Mouse (Mus musculus): ENCODE data around the gene Fbxo24. TPM values are rescaled to one million over a fixed set of nuclear protein-coding genes. Genes with fewer than 3 reads are reported as not detected.

Fbxo24 gene
- polyA plus RNA-seq, 1 experiment from 2014 or later = 0.18 TPM

DNA sequence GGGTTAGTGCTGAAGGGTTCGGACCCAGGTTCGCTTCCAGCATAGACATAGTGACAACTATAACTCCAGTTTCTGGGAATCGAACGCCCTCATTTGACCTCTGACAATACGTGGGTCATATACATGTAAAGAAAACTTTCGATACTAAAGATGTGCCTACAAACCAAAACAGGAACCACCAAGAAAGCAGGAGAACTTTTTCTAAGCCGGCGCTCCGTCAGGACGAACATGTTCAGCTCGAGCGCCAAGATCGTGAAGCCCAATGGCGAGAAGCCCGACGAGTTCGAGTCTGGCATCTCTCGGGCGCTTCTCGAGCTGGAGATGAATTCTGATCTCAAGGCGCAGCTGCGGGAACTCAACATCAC, 27.5 kb downstream of the Fbxo24 start:
- peak overlapping the region; percentile 72 for H3K4me2 ChIP-seq
- peaks cover 29% of the 10 kb centered on the region for H3K4me1 ChIP-seq (replicated peaks; ENCODE audit: control insufficient read depth, insufficient read depth, low read length)
- peak; percentile 65 for DNase-seq (ENCODE audit: low spot score)
- H3K36me3 ChIP-seq (ENCODE audit: control insufficient read depth, insufficient read depth, low read length) = peaks cover 10% of the 10 kb centered on the region
- H3K27me3 ChIP-seq (replicated peaks; ENCODE audit: control insufficient read depth, insufficient read depth, low read length) = no peaks in the 10 kb centered on the region
- peak overlapping the region; percentile 84 for H3K27ac ChIP-seq (ENCODE audit: low read depth, low read length)
- H3K4me3 ChIP-seq (ENCODE audit: low read depth, low read length) = peak overlapping the region; percentile 83
- 1% methylated on average over 22 of the region's 22 CpGs for WGBS
- peak overlapping the region; percentile 68 for H3K9ac ChIP-seq (ENCODE audit: low read depth, low read length)
- no peaks in the 10 kb centered on the region for H3K9me3 ChIP-seq (ENCODE audit: control insufficient read depth, low read length)
- no peak for ATAC-seq (replicated peaks; ENCODE audit: low FRiP score)

DNA sequence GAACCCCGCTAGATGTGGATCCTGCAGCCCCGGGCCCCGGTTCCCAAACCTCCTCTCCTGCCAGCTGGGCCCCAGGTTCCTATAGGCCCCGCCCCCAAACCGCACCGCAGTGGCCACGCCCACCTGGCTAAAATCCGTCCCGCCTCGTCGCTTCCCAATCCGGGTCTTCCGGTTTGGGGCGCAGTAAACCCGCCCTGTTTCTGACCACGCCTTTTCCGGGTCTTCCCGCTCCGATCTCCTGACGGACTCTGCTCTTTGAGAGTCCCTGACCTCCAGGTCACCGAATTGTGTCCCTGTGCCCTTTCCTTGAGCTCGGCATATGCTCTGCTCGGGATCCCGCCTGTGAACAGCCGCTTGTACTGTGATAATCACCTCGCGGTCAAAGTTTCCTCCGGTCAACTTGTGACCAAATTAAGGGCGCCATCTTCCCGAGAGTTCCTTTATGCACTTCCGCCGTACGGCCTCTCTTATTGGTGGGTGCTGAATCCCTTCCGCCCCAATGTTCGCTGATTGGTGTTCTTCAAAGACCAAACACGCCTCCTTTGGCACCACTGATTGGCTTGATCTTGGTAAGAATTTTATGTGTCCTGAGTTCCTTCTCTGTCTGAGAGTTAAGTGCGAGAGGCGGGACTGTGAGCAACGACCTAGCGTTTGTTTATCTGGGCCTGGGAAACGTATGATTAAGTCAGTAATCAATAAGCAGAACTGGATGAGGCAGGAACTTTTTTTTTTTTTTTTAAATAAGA, 28.0 kb downstream of the Fbxo24 start, which contains the start of gene Mospd3:
Gene Mospd3, minus strand, starts transcription at position 440 of the 746 bp plus-strand sequence.
- Histone ChIP-seq H3K9me3 (ENCODE audit: control insufficient read depth, low read length) (no peaks in the 10 kb centered on the region), H3K27ac (ENCODE audit: low read depth, low read length) (peak within 1 kb of the TSS; percentile 84), H3K27me3 (replicated peaks; ENCODE audit: control insufficient read depth, insufficient read depth, low read length) (no peaks in the 10 kb centered on the region), H3K9ac (ENCODE audit: low read depth, low read length) (peak within 1 kb of the TSS; percentile 80), H3K36me3 (ENCODE audit: control insufficient read depth, insufficient read depth, low read length) (peaks cover 8% of the 10 kb centered on the region), H3K4me3 (ENCODE audit: low read depth, low read length) (peak within 1 kb of the TSS; percentile 83), H3K4me2 (peak within 1 kb of the TSS; percentile 96), H3K4me1 (replicated peaks; ENCODE audit: control insufficient read depth, insufficient read depth, low read length) (peaks cover 26% of the 10 kb centered on the region)
- peak; percentile 97 for DNase-seq (ENCODE audit: low spot score)
- WGBS = under 1% methylated on average over 41 of the region's 41 CpGs
- ATAC-seq (replicated peaks; ENCODE audit: low FRiP score) = peak; percentile 91

DNA sequence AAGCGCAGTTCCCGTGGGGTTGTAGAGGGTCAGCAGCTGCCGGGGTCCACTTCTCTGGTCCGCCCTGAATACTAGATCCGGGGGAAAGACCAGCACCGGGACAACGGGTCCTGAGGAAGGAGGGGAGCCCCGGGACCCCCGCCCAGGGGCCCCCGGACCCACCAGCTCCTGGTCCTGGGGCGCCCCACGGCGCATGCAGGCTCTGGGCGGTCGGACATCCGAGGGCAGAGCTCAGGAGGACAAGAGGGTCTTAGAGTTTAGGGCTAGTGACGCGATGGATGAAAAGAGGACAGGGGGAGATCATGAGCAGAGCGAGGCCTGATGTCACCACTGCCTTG, 28.6 kb downstream of the Fbxo24 start:
- Histone ChIP-seq H3K36me3 (ENCODE audit: control insufficient read depth, insufficient read depth, low read length) (peaks cover 6% of the 10 kb centered on the region), H3K4me2 (peak overlapping the region; percentile 96), H3K27me3 (replicated peaks; ENCODE audit: control insufficient read depth, insufficient read depth, low read length) (no peaks in the 10 kb centered on the region), H3K9me3 (ENCODE audit: control insufficient read depth, low read length) (no peaks in the 10 kb centered on the region), H3K27ac (ENCODE audit: low read depth, low read length) (peak overlapping the region; percentile 40), H3K4me1 (replicated peaks; ENCODE audit: control insufficient read depth, insufficient read depth, low read length) (peaks cover 24% of the 10 kb centered on the region), H3K9ac (ENCODE audit: low read depth, low read length) (peak overlapping the region; percentile 80), H3K4me3 (ENCODE audit: low read depth, low read length) (peak overlapping the region; percentile 83)
- ATAC-seq (replicated peaks; ENCODE audit: low FRiP score) = peak; percentile 44
- WGBS = 1% methylated on average over 19 of the region's 19 CpGs
- no peak for DNase-seq (ENCODE audit: low spot score)

DNA sequence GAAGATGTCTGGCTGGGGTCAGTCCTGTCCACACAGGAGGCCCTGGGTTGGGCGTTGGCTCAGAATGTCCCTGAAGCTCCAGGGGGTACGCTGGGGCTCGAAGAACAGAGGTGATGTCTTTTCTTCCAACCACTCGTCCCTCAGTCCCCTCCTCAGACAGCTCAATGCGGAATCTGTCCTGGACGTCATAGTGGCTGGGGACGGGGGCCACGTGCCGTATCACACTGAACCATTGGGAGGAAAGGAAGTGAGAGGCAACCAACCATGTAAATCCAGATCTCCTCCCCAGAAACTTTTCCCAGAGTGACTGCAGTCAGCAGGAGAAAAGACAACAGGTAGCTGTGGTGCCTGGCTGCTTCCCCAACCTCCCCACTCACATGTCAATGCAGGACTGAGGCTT, 29.2 kb downstream of the Fbxo24 start:
- H3K27me3 ChIP-seq (replicated peaks; ENCODE audit: control insufficient read depth, insufficient read depth, low read length) = no peaks in the 10 kb centered on the region
- ATAC-seq (replicated peaks; ENCODE audit: low FRiP score) (no peak), DNase-seq (ENCODE audit: low spot score) (no peak)
- H3K4me1 ChIP-seq (replicated peaks; ENCODE audit: control insufficient read depth, insufficient read depth, low read length) = peaks cover 20% of the 10 kb centered on the region
- H3K9me3 ChIP-seq (ENCODE audit: control insufficient read depth, low read length) = no peaks in the 10 kb centered on the region
- peak overlapping the region; percentile 80 for H3K9ac ChIP-seq (ENCODE audit: low read depth, low read length)
- peak overlapping the region; percentile 40; the same call in 1 of the 2 replicates for H3K27ac ChIP-seq (ENCODE audit: low read depth, low read length)
- peaks cover 6% of the 10 kb centered on the region for H3K36me3 ChIP-seq (ENCODE audit: control insufficient read depth, insufficient read depth, low read length)
- H3K4me3 ChIP-seq (ENCODE audit: low read depth, low read length) = peak overlapping the region; percentile 83
- 54% methylated on average over 9 of the region's 9 CpGs for whole genome bisulfite sequencing
- H3K4me2 ChIP-seq = peak overlapping the region; percentile 96

DNA sequence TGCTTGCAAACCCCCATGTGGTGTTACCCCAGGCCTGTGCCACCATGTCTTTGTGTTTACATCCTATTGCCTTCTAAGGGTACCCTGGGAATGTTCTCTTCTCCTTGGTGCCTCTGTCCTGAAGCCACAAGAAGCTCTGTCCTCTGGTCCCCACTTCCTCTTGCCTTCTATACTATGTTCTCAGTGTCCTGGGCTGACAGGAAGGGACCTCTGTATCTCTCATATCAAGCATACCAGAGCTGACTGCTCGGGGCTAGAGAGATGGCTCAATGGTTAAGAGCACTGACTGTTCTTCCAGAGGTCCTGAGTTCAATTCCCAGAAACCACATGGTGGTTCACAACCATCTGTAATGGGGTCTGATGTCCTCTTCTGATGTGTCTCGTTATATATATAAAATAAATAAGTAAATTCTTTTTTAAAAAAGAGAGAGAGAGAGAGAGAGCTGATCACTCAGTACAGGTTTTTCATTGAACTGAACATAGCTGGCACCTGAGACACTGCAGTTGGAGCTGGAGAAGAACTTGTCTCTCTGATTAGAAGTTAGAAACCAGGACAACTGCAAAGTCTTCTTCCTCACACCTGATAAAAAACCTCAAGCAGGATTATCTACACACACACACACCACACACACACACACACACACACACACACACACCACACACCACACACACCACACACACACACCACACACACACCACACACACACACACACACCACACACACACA, 30.5 kb downstream of the Fbxo24 start:
- 55% methylated on average over 2 of the region's 2 CpGs for WGBS
- ATAC-seq (replicated peaks; ENCODE audit: low FRiP score) (no peak), DNase-seq (ENCODE audit: low spot score) (no peak)
- Histone ChIP-seq H3K27ac (ENCODE audit: low read depth, low read length) (peak overlapping the region; percentile 47), H3K4me1 (replicated peaks; ENCODE audit: control insufficient read depth, insufficient read depth, low read length) (peaks cover 20% of the 10 kb centered on the region), H3K4me3 (ENCODE audit: low read depth, low read length) (no peak overlapping the region), H3K4me2 (peak overlapping the region; percentile 58), H3K9ac (ENCODE audit: low read depth, low read length) (0 out of 2 replicates have a peak overlapping the region, but pooled peaks have one; percentile 3), H3K9me3 (ENCODE audit: control insufficient read depth, low read length) (no peaks in the 10 kb centered on the region), H3K36me3 (ENCODE audit: control insufficient read depth, insufficient read depth, low read length) (peaks cover 4% of the 10 kb centered on the region), H3K27me3 (replicated peaks; ENCODE audit: control insufficient read depth, insufficient read depth, low read length) (no peaks in the 10 kb centered on the region)

DNA sequence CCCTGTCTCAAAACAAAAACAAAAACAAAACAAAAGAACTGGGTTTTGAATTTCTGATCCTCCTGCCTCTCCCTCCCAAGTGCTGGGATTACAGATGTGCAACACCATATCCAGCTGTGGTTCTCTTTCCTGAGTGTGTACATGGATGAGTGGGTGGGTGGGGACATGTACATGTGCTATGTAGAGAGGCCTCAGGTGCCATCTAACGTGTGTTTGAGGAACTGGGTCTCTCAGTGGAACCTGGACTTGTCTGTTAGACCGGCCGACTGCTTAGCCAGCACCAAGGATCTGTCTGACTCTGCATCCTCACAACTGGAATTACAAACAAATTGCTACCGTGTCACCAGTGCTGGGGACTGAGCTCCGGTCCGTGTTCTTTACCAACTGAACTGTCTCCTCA, 31.2 kb downstream of the Fbxo24 start:
- Histone ChIP-seq H3K4me3 (ENCODE audit: low read depth, low read length) (no peak overlapping the region), H3K9ac (ENCODE audit: low read depth, low read length) (0 out of 2 replicates have a peak overlapping the region, but pooled peaks have one; percentile 3), H3K36me3 (ENCODE audit: control insufficient read depth, insufficient read depth, low read length) (peaks cover 4% of the 10 kb centered on the region), H3K4me2 (peak overlapping the region; percentile 58), H3K27me3 (replicated peaks; ENCODE audit: control insufficient read depth, insufficient read depth, low read length) (no peaks in the 10 kb centered on the region), H3K27ac (ENCODE audit: low read depth, low read length) (peak overlapping the region; percentile 47), H3K4me1 (replicated peaks; ENCODE audit: control insufficient read depth, insufficient read depth, low read length) (peaks cover 19% of the 10 kb centered on the region), H3K9me3 (ENCODE audit: control insufficient read depth, low read length) (no peaks in the 10 kb centered on the region)
- 79% methylated on average over 6 of the region's 6 CpGs for WGBS
- ATAC-seq (replicated peaks; ENCODE audit: low FRiP score) = no peak
- no peak for DNase-seq (ENCODE audit: low spot score)

DNA sequence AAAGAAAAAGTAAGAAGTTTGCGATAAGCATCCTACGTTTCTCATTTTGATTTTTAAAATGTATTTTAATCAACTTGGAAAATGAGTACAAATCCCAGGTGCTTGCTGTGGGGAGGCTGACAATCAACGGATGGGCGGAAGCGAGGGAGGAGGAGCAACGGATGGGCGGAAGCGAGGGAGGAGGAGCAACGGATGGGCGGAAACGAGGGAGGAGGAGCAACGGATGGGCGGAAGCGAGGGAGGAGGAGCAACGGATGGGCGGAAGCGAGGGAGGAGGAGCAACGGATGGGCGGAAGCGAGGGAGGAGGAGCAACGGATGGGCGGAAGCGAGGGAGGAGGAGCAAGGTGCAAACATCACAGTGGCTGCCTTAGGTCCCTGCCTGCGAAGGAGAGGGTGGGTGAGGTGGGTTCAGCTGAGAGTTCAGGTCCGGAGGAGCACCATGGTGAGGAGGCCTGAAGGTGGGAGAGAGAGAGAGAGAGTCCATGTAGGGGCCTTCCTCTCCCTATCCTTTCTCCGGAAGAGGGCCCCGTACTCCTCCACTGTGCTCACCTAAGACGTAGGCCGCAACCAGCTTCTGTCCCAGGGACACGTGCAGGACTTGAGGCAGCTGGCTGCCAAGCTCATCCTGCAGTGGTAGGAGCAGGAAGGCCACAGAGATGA, 32.1 kb downstream of the Fbxo24 start:
- peaks cover 14% of the 10 kb centered on the region for H3K4me1 ChIP-seq (replicated peaks; ENCODE audit: control insufficient read depth, insufficient read depth, low read length)
- H3K27ac ChIP-seq (ENCODE audit: low read depth, low read length) = peak overlapping the region; percentile 3; the same call in 1 of the 2 replicates
- peaks cover 4% of the 10 kb centered on the region for H3K36me3 ChIP-seq (ENCODE audit: control insufficient read depth, insufficient read depth, low read length)
- ATAC-seq (replicated peaks; ENCODE audit: low FRiP score) (no peak), DNase-seq (ENCODE audit: low spot score) (no peak)
- 32% methylated on average over 30 of the region's 30 CpGs for WGBS
- no peaks in the 10 kb centered on the region for H3K27me3 ChIP-seq (replicated peaks; ENCODE audit: control insufficient read depth, insufficient read depth, low read length)
- H3K9me3 ChIP-seq (ENCODE audit: control insufficient read depth, low read length) = no peaks in the 10 kb centered on the region
- H3K9ac ChIP-seq (ENCODE audit: low read depth, low read length) = no peak overlapping the region
- peak overlapping the region; percentile 7; the same call in 1 of the 2 replicates for H3K4me3 ChIP-seq (ENCODE audit: low read depth, low read length)
- peak overlapping the region; percentile 58 for H3K4me2 ChIP-seq

DNA sequence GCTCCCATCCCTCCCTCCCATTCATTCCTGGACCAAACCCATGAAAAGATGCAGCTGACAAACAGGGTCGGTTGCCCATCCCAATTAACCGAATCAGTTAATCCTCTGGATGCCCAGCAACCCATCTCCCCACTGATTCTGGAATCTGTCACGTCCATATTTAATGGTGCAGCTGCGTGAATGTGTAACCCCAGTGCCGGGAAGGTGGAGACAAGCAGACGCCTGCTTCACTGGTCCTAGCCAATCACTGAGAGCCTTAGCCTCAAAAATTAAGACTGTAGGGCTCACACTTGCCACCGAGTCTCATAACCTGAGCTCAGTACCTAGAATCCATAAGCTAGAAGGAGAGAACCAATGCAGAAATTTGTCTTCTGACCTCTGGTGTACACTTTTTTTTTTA, 32.9 kb downstream of the Fbxo24 start:
- Histone ChIP-seq H3K4me1 (replicated peaks; ENCODE audit: control insufficient read depth, insufficient read depth, low read length) (peaks cover 14% of the 10 kb centered on the region), H3K9ac (ENCODE audit: low read depth, low read length) (no peak overlapping the region), H3K36me3 (ENCODE audit: control insufficient read depth, insufficient read depth, low read length) (peaks cover 4% of the 10 kb centered on the region), H3K4me2 (no peak overlapping the region), H3K27me3 (replicated peaks; ENCODE audit: control insufficient read depth, insufficient read depth, low read length) (no peaks in the 10 kb centered on the region), H3K27ac (ENCODE audit: low read depth, low read length) (no peak overlapping the region), H3K9me3 (ENCODE audit: control insufficient read depth, low read length) (no peaks in the 10 kb centered on the region), H3K4me3 (ENCODE audit: low read depth, low read length) (no peak overlapping the region)
- no peak for ATAC-seq (replicated peaks; ENCODE audit: low FRiP score)
- no peak for DNase-seq (ENCODE audit: low spot score)
- 80% methylated on average over 7 of the region's 7 CpGs for WGBS
